Mouse (Mus musculus) gastrocnemius, postnatal 4 days (tissue): ENCODE results near the gene Rpl10-ps3. TPM values are rescaled to one million over a fixed set of nuclear protein-coding genes. Genes with fewer than 3 reads are reported as not detected.

Experiments used
- DNase-seq, 2 experiments: peaks; one replicate each; pipeline ENCODE4 v3.0.0; 2021 to 2022; ENCODE audit warnings: low spot score in 2 of 2, mixed read lengths in 2 of 2
- total RNA-seq, 2 experiments: library from RNA; stranded (reverse); gene quantifications; 2 replicates each; pipeline ENCODE4 v1.2.3; 2021

The Rpl10-ps3 gene
- total RNA-seq, 2 experiments from 2014 or later = 882 to 967 TPM

DNA sequence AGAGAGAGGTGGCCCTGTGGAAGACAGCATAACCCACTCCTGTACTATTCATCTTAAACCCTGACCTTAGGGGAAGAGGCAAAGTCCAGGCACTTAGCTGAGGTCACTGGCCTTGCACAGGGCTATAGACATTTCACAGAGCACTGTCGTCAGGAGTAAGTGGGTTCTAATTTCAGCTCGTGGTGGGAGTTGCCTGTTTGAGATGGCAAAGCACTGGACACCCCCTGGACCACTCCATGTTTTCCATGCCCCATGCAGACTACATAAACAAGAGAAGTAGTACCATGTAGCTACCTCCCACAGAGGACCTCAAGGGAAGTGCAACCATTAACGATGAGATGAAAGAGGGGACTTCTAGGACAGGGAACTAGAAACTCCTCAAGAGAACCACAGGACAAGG, 29.1 kb downstream of the Rpl10-ps3 start:
- no peak for DNase-seq

DNA sequence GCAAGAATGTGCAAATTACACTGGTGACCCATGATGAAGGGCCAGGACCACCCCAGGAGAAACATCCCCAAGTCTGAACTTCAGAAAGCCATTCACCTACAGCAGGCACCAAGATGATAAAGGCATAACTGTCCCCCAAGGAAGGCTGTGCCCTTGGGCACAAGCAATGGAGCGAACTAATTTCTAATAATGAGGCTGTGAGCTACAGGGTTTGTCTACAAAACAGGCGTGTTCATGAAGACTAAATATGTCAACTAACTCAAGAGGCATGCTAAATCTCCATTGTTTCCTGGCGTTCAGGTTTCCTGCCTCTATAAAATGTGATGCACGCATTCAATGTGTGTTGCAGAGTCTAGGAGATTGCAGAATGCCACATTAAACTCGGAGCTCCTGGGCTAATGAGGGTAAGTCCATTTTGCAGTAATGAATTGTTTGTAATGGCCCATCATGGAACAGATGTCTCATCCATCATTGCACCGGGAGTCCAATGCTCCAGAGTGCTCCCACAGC, 33.7 kb downstream of the Rpl10-ps3 start:
- DNase-seq = no peak

DNA sequence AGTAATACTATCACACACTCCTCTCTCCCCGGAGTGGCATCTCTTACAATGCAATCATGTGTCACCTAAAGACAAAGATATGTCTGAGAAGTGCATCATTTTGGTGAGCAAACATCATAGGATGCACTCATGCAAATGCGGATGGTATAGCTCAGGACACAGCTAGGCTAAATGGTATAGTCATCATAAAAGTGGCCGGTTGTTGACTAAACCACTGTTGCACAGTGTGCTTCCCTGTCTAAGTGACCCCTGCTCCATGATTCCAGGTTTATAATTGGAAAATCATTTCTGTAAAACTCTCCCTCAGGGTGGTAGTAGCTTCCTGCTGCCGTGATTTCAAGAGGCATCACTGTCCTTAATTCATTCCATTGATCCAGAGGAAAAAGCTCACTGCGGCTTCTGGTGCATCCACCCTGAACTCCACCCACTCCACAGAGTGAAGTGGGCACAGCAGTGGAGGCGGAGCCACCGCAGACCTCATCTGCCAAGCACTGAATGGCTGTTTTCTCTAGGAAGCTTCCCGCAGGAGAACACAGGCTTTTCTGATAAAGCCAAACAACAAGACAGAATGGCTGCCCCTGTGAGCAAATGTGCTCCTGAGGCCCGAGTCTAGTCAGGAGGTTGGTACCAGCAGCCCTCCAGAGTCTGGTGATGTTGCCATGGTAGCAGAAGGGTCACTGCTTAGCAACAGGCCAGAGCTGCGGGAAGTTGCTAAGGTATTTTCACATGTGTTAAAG, 38.9 kb downstream of the Rpl10-ps3 start:
- no peak for DNase-seq

GRCm38 (mm10) chr9:50305046-50305445, 39.7 kb downstream of the Rpl10-ps3 start:
- no peak for DNase-seq

DNA sequence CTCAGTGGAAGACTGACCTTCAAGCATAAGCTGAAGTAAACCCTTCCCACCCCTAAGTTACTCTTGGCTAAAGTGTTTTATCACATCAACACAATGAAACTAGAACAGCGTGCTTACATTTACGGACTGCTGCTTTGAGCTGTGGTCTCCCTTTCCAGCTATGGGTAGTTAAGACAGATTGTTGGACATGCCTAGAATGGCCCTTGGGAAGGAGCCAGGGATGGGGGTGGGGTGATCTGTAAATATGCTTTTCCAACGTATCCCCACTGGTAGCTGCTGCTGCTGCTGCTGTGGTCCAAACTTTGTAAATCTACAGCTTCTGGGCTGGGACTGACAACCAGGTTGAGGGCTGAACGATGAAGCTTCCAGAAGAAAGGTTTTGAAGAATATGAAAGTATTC, 40.8 kb downstream of the Rpl10-ps3 start:
- peak in 1 of 2 experiments; percentile 24 for DNase-seq

DNA sequence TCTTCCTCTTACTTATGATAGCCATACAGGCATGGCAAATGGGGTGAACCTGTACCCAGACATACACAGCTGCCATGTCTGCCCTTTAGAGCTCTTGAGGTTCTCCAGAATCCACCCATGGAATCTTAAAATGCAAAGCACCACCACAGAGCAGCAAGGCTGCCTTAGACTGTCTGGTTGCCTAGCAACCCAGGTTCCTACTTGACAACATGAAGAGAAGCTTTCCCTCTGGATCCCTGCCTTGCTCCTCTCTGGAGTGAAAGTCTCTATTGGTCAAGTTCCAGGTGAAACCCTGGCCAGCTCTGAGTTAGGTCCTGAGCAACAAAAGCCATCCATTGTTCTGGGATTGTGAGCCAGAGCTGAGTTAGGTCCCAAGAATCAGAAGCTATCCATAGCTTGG, 43.0 kb downstream of the Rpl10-ps3 start:
- DNase-seq = no peak

GRCm38 (mm10) chr9:50298389-50298788, 46.4 kb downstream of the Rpl10-ps3 start:
- no peak for DNase-seq

Other genes starting within 250 kb of the Rpl10-ps3 start
- not detected for gene Plet1, start 149.6 kb upstream of the Rpl10-ps3 start, total RNA-seq
- 10 to 100 TPM; 21.0 to 24.0 TPM for gene Pts, start 183.8 kb upstream of the Rpl10-ps3 start, total RNA-seq
- 1 to 10 TPM in 1 of 2 experiments, under 1 TPM in 1; 0.34 to 1.1 TPM for gene Il18, start 209.9 kb upstream of the Rpl10-ps3 start, total RNA-seq
- under 1 TPM; 0.13 to 0.17 TPM for gene Bco2, start 210.2 kb upstream of the Rpl10-ps3 start, total RNA-seq
- gene Tex12, start 216.4 kb upstream of the Rpl10-ps3 start, total RNA-seq = not detected